Mouse (Mus musculus) heart, postnatal 0 days (tissue): ENCODE data around the gene Dlg2. TPM values are rescaled to one million over a fixed set of nuclear protein-coding genes. Genes with fewer than 3 reads are reported as not detected.

Experiments
- ATAC-seq: fragments of 200-750 bp; cut with Nextera tagmentation; 2 replicates; pipeline ENCODE4 v1.8.0; 2017; ENCODE audit warnings: low read depth, moderate number of reproducible peaks, moderate library complexity; ENCODE audit not compliant: insufficient read depth
- DNase-seq: peaks from one replicate; pipeline ENCODE4 v3.0.0-alpha.2; 2016; ENCODE audit warnings: low spot score
- H3K27ac ChIP-seq: fragments of 300-500 bp; sonication (generic); 2 replicates; pipeline ENCODE4 v1.5.1; 2014; ENCODE audit warnings: low read depth, mild to moderate bottlenecking
- H3K27me3 ChIP-seq: fragments of 300-500 bp; sonication (generic); 2 replicates; pipeline ENCODE4 v1.6.1; 2014; ENCODE audit warnings: low read length, mixed read lengths; ENCODE audit not compliant: control insufficient read depth, insufficient read depth
- H3K36me3 ChIP-seq: fragments of 300-500 bp; sonication (generic); replicated peaks from 2 replicates; pipeline ENCODE4 v1.6.1; 2014; ENCODE audit warnings: low read length, mixed read lengths; ENCODE audit not compliant: control insufficient read depth, insufficient read depth
- H3K4me1 ChIP-seq: fragments of 300-500 bp; sonication (generic); 2 replicates; pipeline ENCODE4 v1.6.1; 2014; ENCODE audit warnings: antibody characterized with exemption; ENCODE audit not compliant: control insufficient read depth, insufficient read depth
- H3K4me2 ChIP-seq: fragments of 300-500 bp; sonication (generic); 2 replicates; pipeline ENCODE4 v1.6.1; 2014; ENCODE audit warnings: low read depth, mild to moderate bottlenecking, low read length, moderate library complexity
- H3K4me3 ChIP-seq: fragments of 300-500 bp; sonication (generic); 2 replicates; pipeline ENCODE4 v1.5.1; 2014; ENCODE audit warnings: low read depth, low read length
- H3K9ac ChIP-seq: fragments of 300-500 bp; sonication (generic); replicated peaks from 2 replicates; pipeline ENCODE4 v1.6.1; 2014; ENCODE audit warnings: low read depth, low read length, mixed read lengths
- H3K9me3 ChIP-seq: fragments of 300-500 bp; sonication (generic); replicated peaks from 2 replicates; pipeline ENCODE4 v1.6.1; 2016; ENCODE audit warnings: low read length; ENCODE audit not compliant: control insufficient read depth
- CTCF ChIP-seq: IDR thresholded peaks from 2 replicates; pipeline ENCODE4 v1.5.1; 2016; ENCODE audit warnings: antibody characterized with exemption, control low read depth, low read depth
- EP300 ChIP-seq: IDR thresholded peaks from 2 replicates; pipeline ENCODE4 v1.6.1; 2016; ENCODE audit warnings: antibody characterized with exemption, low read depth
- WGBS: fragments of 180-500 bp; shearing (Covaris S2); extraction: QIAGEN DNeasy Blood & Tissue Kit; methylation state at CpG from one replicate; pipeline ENCODE4 v1.1.7; 2014; 5-methylcytosine and 5-hydroxymethylcytosine counted together
- polyA plus RNA-seq: library from polyadenylated mRNA; unstranded; fragments of >200 nt; fragmentation: Nextera tagmentation; extraction: Ambion mirVana; gene quantifications from 2 replicates; pipeline ENCODE4 v1.2.1, GENCODE M21; 2015
- total RNA-seq: library from RNA; depleted of rRNA; stranded (reverse); fragments of >200 nt; gene quantifications from 2 replicates; pipeline ENCODE4 v1.2.3, GENCODE M21; 2014; ENCODE audit warnings: low replicate concordance

Gene Dlg2
- total and polyA plus RNA-seq, 2 experiments from 2014 or later = 1.3 to 2.3 TPM

DNA sequence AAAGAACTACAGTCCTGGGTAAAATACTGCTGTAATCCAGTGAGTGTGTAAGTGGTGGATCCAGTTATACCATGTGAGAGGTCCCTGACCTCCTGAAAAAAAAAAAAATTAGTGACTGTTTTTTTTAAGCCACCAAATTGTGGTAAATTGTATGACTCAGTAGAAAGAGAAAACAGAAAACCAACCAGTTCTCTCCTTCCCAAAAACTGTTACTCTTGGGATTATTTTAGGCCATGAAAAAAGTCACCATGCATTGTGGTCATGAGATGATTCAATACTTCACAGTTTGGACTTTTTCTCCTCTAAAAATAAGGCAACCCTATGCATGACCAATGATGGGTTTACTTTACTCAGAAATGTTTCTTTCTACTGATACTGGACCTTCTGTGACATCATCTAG lies 1291.2 kb downstream of the Dlg2 start:
- no peaks in the 10 kb centered on the region for H3K36me3 ChIP-seq
- no peak for TF ChIP-seq CTCF
- no peak for TF ChIP-seq EP300
- no peak overlapping the region for H3K27ac ChIP-seq
- no peak overlapping the region for H3K4me3 ChIP-seq
- no peaks in the 10 kb centered on the region for H3K4me1 ChIP-seq
- no peaks in the 10 kb centered on the region for H3K9me3 ChIP-seq
- no peak for DNase-seq
- ATAC-seq = no peak
- H3K9ac ChIP-seq = no peak overlapping the region
- H3K4me2 ChIP-seq = no peak overlapping the region
- H3K27me3 ChIP-seq = no peaks in the 10 kb centered on the region

DNA sequence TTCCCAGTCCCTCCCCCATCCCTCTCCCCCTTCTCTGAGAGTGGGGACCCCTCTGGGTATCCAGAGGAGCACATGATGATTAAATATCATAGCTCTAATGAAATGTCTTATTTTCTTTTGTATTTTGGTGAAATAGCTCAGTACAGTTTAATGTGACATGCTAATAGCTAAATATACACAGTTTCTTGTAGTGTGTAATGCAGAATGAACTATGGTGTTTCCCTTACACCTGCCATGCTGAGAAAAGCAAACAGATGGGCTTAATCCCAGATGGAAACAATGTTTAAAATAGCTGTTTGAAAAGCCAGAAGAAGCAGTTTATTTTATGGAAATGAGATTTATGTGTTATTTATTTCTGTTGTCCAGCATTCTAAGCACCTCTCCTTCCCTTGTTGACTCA lies 1302.2 kb downstream of the Dlg2 start:
- Histone ChIP-seq H3K36me3 (no peaks in the 10 kb centered on the region), H3K4me3 (no peak overlapping the region), H3K27me3 (no peaks in the 10 kb centered on the region), H3K4me1 (no peaks in the 10 kb centered on the region), H3K9ac (no peak overlapping the region), H3K27ac (no peak overlapping the region), H3K9me3 (no peaks in the 10 kb centered on the region), H3K4me2 (no peak overlapping the region)
- no peak for ATAC-seq
- TF ChIP-seq EP300 (no peak), CTCF (no peak)
- DNase-seq = no peak

DNA sequence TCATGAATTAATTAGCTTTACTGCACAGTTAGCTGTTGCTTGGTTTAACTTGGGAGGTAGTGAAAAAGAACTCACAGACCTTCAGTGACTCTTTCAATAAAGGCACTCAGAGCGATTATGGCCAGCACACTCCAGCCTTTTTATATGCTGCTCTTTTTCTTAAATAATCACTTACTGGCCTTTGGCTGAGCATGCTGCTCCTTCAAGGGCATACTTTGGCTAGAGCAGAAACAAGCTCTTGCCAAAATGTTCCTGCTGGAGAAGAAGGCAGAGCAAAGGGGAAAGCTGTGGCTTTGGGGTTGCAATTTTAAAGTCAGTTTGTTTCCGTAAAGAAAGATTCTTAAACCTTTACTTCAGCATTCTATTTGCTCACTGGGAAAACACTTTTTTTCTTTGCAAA lies 1308.1 kb downstream of the Dlg2 start:
- Histone ChIP-seq H3K27me3 (no peaks in the 10 kb centered on the region), H3K4me3 (no peak overlapping the region), H3K36me3 (no peaks in the 10 kb centered on the region), H3K4me1 (no peaks in the 10 kb centered on the region), H3K27ac (no peak overlapping the region), H3K9me3 (no peaks in the 10 kb centered on the region), H3K9ac (no peak overlapping the region), H3K4me2 (no peak overlapping the region)
- DNase-seq (no peak), ATAC-seq (no peak)
- no peak for TF ChIP-seq EP300
- WGBS = 70% methylated on average over 2 of the region's 2 CpGs

DNA sequence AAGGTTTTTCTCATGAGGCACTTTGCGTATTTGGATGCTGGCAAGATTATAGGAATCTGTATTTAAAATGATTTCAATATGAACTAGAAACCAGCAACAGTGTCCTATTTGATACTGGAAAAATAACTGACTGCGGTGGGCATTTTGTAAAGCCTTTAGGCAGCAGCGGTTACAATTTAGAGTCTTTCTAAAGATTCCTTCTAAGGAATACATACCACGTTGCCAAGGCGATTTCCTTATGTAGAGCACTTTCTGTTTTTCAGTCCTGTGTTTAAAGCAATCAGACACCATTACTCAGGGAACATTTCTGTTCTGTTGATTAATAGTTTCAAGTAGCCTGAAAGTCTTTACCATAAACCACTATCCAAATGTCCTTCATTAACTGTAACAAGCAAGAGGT lies 1309.0 kb downstream of the Dlg2 start:
- Histone ChIP-seq H3K4me3 (no peak overlapping the region), H3K36me3 (no peaks in the 10 kb centered on the region), H3K4me1 (no peaks in the 10 kb centered on the region), H3K4me2 (no peak overlapping the region), H3K9ac (no peak overlapping the region), H3K9me3 (no peaks in the 10 kb centered on the region), H3K27me3 (no peaks in the 10 kb centered on the region), H3K27ac (no peak overlapping the region)
- TF ChIP-seq EP300 (no peak), CTCF (no peak)
- WGBS = 72% methylated on average over 5 of the region's 5 CpGs
- ATAC-seq = no peak
- no peak for DNase-seq

DNA sequence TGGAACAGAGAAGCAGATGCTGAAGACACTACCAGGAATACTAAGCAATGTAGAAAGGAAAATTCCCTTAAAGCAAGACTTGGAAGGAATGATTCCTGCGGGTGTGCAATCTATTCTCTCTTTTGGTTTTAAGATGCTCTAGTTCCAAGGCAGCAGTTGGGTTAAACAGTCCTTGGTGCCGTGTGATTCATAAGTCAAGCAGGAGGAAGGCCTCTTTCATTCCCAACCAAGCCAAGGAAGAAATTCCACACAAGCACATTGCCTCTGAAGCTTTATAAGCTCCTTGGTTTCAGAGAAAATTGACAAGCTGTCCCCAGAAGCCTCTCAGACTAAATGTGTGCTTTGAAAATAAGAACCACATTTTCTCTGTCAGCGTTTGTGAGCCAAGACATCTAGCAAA lies 1309.4 kb downstream of the Dlg2 start:
- H3K4me1 ChIP-seq = no peaks in the 10 kb centered on the region
- no peak for ATAC-seq
- no peaks in the 10 kb centered on the region for H3K36me3 ChIP-seq
- no peak for DNase-seq
- H3K4me2 ChIP-seq = no peak overlapping the region
- H3K9me3 ChIP-seq = no peaks in the 10 kb centered on the region
- no peak overlapping the region for H3K4me3 ChIP-seq
- TF ChIP-seq CTCF (no peak), EP300 (no peak)
- WGBS = 64% methylated on average over 3 of the region's 3 CpGs
- H3K9ac ChIP-seq = no peak overlapping the region
- no peak overlapping the region for H3K27ac ChIP-seq
- no peaks in the 10 kb centered on the region for H3K27me3 ChIP-seq

DNA sequence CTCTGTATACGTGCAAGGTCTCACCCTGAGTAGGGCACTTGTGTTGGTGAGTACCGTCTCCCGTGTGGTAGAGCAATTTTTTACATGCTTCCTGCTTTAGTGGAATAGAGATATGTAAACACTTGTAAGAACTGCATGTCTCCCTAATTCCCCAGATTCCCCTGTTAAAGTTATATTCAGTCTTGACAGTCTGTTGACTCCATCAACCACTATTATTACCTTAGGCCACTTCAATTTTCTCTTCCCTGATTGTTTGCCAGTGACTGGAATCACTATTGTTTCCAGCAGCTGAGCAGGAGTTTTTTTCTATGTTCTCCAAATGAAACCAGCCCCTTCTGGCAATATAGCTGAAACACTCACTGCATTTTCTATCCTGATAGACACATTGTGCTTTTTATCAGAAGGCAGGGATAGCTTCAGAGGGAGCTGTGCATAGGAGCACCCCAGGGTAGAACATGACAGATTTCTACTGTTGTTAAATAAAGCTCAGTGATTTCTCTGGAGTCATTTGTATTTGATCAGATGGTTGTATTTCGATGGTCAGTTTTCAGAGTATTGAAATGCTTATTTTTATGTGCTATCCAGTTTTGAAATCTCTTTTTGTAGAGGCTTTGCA lies 1314.6 kb downstream of the Dlg2 start:
- Histone ChIP-seq H3K36me3 (no peaks in the 10 kb centered on the region), H3K4me2 (no peak overlapping the region), H3K27me3 (no peaks in the 10 kb centered on the region), H3K4me3 (no peak overlapping the region), H3K9me3 (no peaks in the 10 kb centered on the region), H3K4me1 (no peaks in the 10 kb centered on the region), H3K9ac (no peak overlapping the region), H3K27ac (no peak overlapping the region)
- WGBS = 61% methylated on average over 4 of the region's 4 CpGs
- no peak for ATAC-seq
- TF ChIP-seq CTCF (no peak), EP300 (no peak)
- DNase-seq = no peak
